Mouse (Mus musculus): Measurements from ENCODE around the gene Rnf220. TPM values are rescaled to one million over a fixed set of nuclear protein-coding genes. Genes with fewer than 3 reads are reported as not detected.

Rnf220 gene
- 60.9 and 63.4 TPM in 2 replicates for polyA plus RNA-seq (2012; rRNA removed)

- WGBS: 1% methylated on average over 42 of the region's 42 CpGs
- DNase-seq (ENCODE audit: low read depth, low spot score): no peak
Measured at GRCm38 (mm10) chr4:117496482-117497165, at the start of gene Rnf220. Gene Rnf220, minus strand, starts transcription at chr4:117497052.

GRCm38 (mm10) chr4:117546616-117547015 lies 49.8 kb upstream of the Rnf220 start:
- DNase-seq (ENCODE audit: low read depth, low spot score): no peak
- WGBS: 83% methylated on average over 6 of the region's 6 CpGs

GRCm38 (mm10) chr4:117545448-117545847 lies 48.6 kb upstream of the Rnf220 start:
- WGBS: 77% methylated on average over 3 of the region's 3 CpGs
- no peak for DNase-seq (ENCODE audit: low read depth, low spot score)

GRCm38 (mm10) chr4:117540571-117540970 lies 43.7 kb upstream of the Rnf220 start:
- 59% methylated on average over 5 of the region's 5 CpGs for WGBS

GRCm38 (mm10) chr4:117539329-117539980 lies 42.6 kb upstream of the Rnf220 start:
- 81% methylated on average over 8 of the region's 8 CpGs for WGBS
- DNase-seq (ENCODE audit: low read depth, low spot score): no peak

More at GRCm38 (mm10) chr4:117540571-117540970, 43.7 kb upstream of the Rnf220 start:
- no peak for DNase-seq (ENCODE audit: low read depth, low spot score)

- no peak for DNase-seq (ENCODE audit: low read depth, low spot score)
- WGBS: 81% methylated on average over 7 of the region's 7 CpGs
Measured at GRCm38 (mm10) chr4:117537002-117537401, 40.1 kb upstream of the Rnf220 start.

GRCm38 (mm10) chr4:117535496-117536200 lies 38.8 kb upstream of the Rnf220 start:
- no peak for DNase-seq (ENCODE audit: low read depth, low spot score)
- WGBS: 67% methylated on average over 9 of the region's 9 CpGs

GRCm38 (mm10) chr4:117529843-117530242 lies 33.0 kb upstream of the Rnf220 start:
- no peak for DNase-seq (ENCODE audit: low read depth, low spot score)
- WGBS: 84% methylated on average over 4 of the region's 4 CpGs

GRCm38 (mm10) chr4:117527952-117528351 lies 31.1 kb upstream of the Rnf220 start:
- 17% methylated on average over 1 of the region's 1 CpGs for WGBS
- DNase-seq (ENCODE audit: low read depth, low spot score): peak; percentile 21

GRCm38 (mm10) chr4:117527116-117527899 lies 30.5 kb upstream of the Rnf220 start:
- no peak for DNase-seq (ENCODE audit: low read depth, low spot score)
- 62% methylated on average over 9 of the region's 9 CpGs for WGBS

- 87% methylated on average over 5 of the region's 5 CpGs for WGBS
- no peak for DNase-seq (ENCODE audit: low read depth, low spot score)
Measured at GRCm38 (mm10) chr4:117525990-117526389, 29.1 kb upstream of the Rnf220 start.

- WGBS: 54% methylated on average over 2 of the region's 2 CpGs
Measured at GRCm38 (mm10) chr4:117521350-117521749, 24.5 kb upstream of the Rnf220 start.

GRCm38 (mm10) chr4:117518246-117518645 lies 21.4 kb upstream of the Rnf220 start:
- WGBS: 84% methylated on average over 4 of the region's 4 CpGs

More at GRCm38 (mm10) chr4:117521350-117521749, 24.5 kb upstream of the Rnf220 start:
- no peak for DNase-seq (ENCODE audit: low read depth, low spot score)

GRCm38 (mm10) chr4:117499043-117499442 lies 2.2 kb upstream of the Rnf220 start:
- no peak for DNase-seq (ENCODE audit: low read depth, low spot score)
- 81% methylated on average over 8 of the region's 8 CpGs for WGBS

More at GRCm38 (mm10) chr4:117518246-117518645, 21.4 kb upstream of the Rnf220 start:
- no peak for DNase-seq (ENCODE audit: low read depth, low spot score)

GRCm38 (mm10) chr4:117495869-117496401 lies 917 bp downstream of the Rnf220 start:
- under 1% methylated on average over 33 of the region's 33 CpGs for WGBS
- no peak for DNase-seq (ENCODE audit: low read depth, low spot score)

- no peak for DNase-seq (ENCODE audit: low read depth, low spot score)
- WGBS: 1% methylated on average over 44 of the region's 47 CpGs
Measured at GRCm38 (mm10) chr4:117494911-117495501, 1.8 kb downstream of the Rnf220 start.

- 2% methylated on average over 71 of the region's 71 CpGs for WGBS
- no peak for DNase-seq (ENCODE audit: low read depth, low spot score)
Measured at GRCm38 (mm10) chr4:117493905-117494851, 2.7 kb downstream of the Rnf220 start.

- 7% methylated on average over 17 of the region's 17 CpGs for WGBS
- no peak for DNase-seq (ENCODE audit: low read depth, low spot score)
Measured at GRCm38 (mm10) chr4:117493161-117493568, 3.7 kb downstream of the Rnf220 start.

All from large intestine, adult 2 months (tissue).